Mouse (Mus musculus) lung, embryonic 15.5 days (tissue): ENCODE results near the gene Mcm9. TPM values are rescaled to one million over a fixed set of nuclear protein-coding genes. Genes with fewer than 3 reads are reported as not detected.
"Not testable (repeated sequence)": the region's sequence is repeated elsewhere in the genome, so short reads cannot be mapped to it uniquely, and the experiment has no call there.

Source experiments
- ATAC-seq: fragments of 200-750 bp; cut with Nextera tagmentation; 2 replicates; pipeline ENCODE4 v1.8.0; 2017; ENCODE audit warnings: moderate number of reproducible peaks, borderline replicate concordance; ENCODE audit not compliant: low FRiP score, low TSS enrichment; ENCODE audit errors: extremely low read depth
- H3K27ac ChIP-seq: fragments of 300-500 bp; sonication (generic); 2 replicates; pipeline ENCODE4 v1.5.1; 2015; ENCODE audit warnings: moderate library complexity, mild to moderate bottlenecking, inconsistent platforms
- H3K27me3 ChIP-seq: fragments of 300-500 bp; sonication (generic); 2 replicates; pipeline ENCODE4 v1.6.1; 2015; ENCODE audit warnings: inconsistent platforms
- H3K36me3 ChIP-seq: fragments of 300-500 bp; sonication (generic); 2 replicates; pipeline ENCODE4 v1.6.1; 2015; ENCODE audit warnings: inconsistent platforms
- H3K4me1 ChIP-seq: fragments of 300-500 bp; sonication (generic); 2 replicates; pipeline ENCODE4 v1.6.1; 2015; ENCODE audit warnings: inconsistent platforms
- H3K4me2 ChIP-seq: fragments of 300-500 bp; sonication (generic); 2 replicates; pipeline ENCODE4 v1.6.1; 2015; ENCODE audit warnings: inconsistent platforms, mild to moderate bottlenecking, moderate library complexity
- H3K4me3 ChIP-seq: fragments of 300-500 bp; sonication (generic); 2 replicates; pipeline ENCODE4 v1.5.1; 2015; ENCODE audit warnings: mild to moderate bottlenecking, inconsistent platforms
- H3K9ac ChIP-seq: fragments of 300-500 bp; sonication (generic); 2 replicates; pipeline ENCODE4 v1.6.1; 2015; ENCODE audit warnings: inconsistent platforms
- H3K9me3 ChIP-seq: fragments of 300-500 bp; sonication (generic); 2 replicates; pipeline ENCODE4 v1.6.1; 2016; ENCODE audit warnings: inconsistent platforms
- WGBS: fragments of 180-500 bp; shearing (Covaris S2); methylation state at CpG from one replicate; pipeline ENCODE4 v1.1.7; 2015; 5-methylcytosine and 5-hydroxymethylcytosine counted together
- polyA plus RNA-seq: library from polyadenylated mRNA; unstranded; fragments of >200 nt; fragmentation: Nextera tagmentation; extraction: Ambion mirVana; gene quantifications from 2 replicates; pipeline ENCODE4 v1.2.1, GENCODE M21; 2015

Gene Mcm9
- polyA plus RNA-seq, 1 experiment from 2014 or later = 10.1 TPM

DNA sequence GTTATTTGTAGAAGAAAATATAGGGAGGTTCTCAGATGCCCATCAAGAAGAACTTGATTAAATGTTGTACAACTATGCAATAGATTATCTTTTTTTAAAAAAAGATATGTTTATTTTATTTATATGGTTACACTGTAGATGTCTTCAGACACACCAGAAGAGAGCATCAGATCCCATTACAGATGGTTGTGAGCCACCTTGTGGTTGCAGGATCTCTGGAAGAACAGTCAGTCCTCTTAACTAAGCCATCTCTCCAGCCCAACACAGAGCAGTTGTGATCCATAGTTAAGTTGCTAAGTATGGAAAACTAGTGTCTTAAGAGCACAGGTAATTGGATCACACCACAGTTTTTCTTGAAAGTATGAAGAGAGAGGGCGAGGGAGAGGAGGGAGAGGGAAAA is 117.7 kb downstream of the Mcm9 start:
- H3K9me3 ChIP-seq = no peaks in the 10 kb centered on the region
- H3K9ac ChIP-seq = no peak overlapping the region
- no peak overlapping the region for H3K4me3 ChIP-seq
- H3K4me1 ChIP-seq = 0 out of 2 replicates have a peak, but pooled peaks cover 3% of the 10 kb centered on the region
- ATAC-seq = no peak
- H3K36me3 ChIP-seq = no peaks in the 10 kb centered on the region
- no peaks in the 10 kb centered on the region for H3K27me3 ChIP-seq
- H3K27ac ChIP-seq = no peak overlapping the region
- no peak overlapping the region for H3K4me2 ChIP-seq
- 83% methylated on average over 1 of the region's 1 CpGs for WGBS

- Histone ChIP-seq H3K9me3 (no peaks in the 10 kb centered on the region), H3K4me3 (no peak overlapping the region), H3K4me1 (0 out of 2 replicates have a peak, but pooled peaks cover 3% of the 10 kb centered on the region), H3K27me3 (no peaks in the 10 kb centered on the region), H3K36me3 (no peaks in the 10 kb centered on the region), H3K9ac (no peak overlapping the region), H3K4me2 (no peak overlapping the region), H3K27ac (no peak overlapping the region)
- ATAC-seq = peak; percentile 66; the same call in 1 of the 2 replicates
- WGBS = 28% methylated on average over 6 of the region's 6 CpGs
Observed at GRCm38 (mm10) chr10:53509158-53509773, 121.0 kb downstream of the Mcm9 start.

DNA sequence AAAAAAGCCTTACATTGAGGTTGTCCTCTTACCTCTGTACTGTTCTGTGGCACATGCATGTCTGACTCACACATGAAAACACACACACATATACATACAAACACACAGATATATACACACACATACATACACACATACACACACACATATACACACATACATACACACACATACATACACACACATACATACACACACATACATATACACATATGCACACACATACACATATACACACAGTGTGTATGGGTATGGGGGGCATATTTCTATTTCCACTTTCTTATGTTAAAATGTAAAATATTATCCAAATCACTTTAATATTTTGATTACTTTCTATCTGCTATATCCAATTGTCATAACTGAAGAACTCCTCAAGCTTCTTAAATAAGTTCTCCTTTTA is 121.6 kb downstream of the Mcm9 start:
- Histone ChIP-seq H3K4me3 (no peak overlapping the region), H3K27me3 (no peaks in the 10 kb centered on the region), H3K9ac (no peak overlapping the region), H3K4me1 (peaks cover 5% of the 10 kb centered on the region; the same call in 1 of the 2 replicates), H3K9me3 (no peaks in the 10 kb centered on the region), H3K4me2 (no peak overlapping the region), H3K36me3 (no peaks in the 10 kb centered on the region), H3K27ac (no peak overlapping the region)
- ATAC-seq = no peak

GRCm38 (mm10) chr10:53505526-53505925 is 124.7 kb downstream of the Mcm9 start:
- no peak overlapping the region for H3K4me2 ChIP-seq
- H3K27ac ChIP-seq = no peak overlapping the region
- H3K4me3 ChIP-seq = no peak overlapping the region
- ATAC-seq = no peak
- H3K9ac ChIP-seq = no peak overlapping the region
- 78% methylated on average over 2 of the region's 2 CpGs for WGBS
- no peaks in the 10 kb centered on the region for H3K36me3 ChIP-seq
- no peaks in the 10 kb centered on the region for H3K9me3 ChIP-seq
- peaks cover 13% of the 10 kb centered on the region; the same call in 1 of the 2 replicates for H3K4me1 ChIP-seq
- H3K27me3 ChIP-seq = no peaks in the 10 kb centered on the region

DNA sequence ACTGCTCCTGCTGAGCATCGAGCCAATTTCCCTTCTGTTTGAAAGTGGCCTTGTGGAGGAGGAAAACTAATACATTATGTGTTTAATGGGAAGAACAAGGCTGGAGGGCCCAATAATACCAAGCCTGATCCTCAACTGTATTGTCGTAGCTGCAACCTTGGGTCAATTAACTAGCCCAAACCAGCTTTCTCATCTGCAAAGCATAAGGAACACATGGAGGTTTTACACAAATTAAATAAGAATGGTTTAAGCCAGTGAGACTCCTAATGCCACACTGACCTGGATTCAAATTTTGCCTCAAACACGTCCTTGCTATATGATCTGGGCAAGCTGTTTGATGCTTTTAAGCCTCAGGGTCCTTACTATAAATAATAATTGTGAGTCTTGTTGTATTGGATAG is 125.2 kb downstream of the Mcm9 start:
- Histone ChIP-seq H3K27ac (no peak overlapping the region), H3K9me3 (no peaks in the 10 kb centered on the region), H3K4me1 (peaks cover 13% of the 10 kb centered on the region; the same call in 1 of the 2 replicates), H3K36me3 (no peaks in the 10 kb centered on the region), H3K9ac (no peak overlapping the region), H3K27me3 (no peaks in the 10 kb centered on the region), H3K4me2 (no peak overlapping the region), H3K4me3 (no peak overlapping the region)
- no peak for ATAC-seq
- 65% methylated on average over 3 of the region's 3 CpGs for WGBS

DNA sequence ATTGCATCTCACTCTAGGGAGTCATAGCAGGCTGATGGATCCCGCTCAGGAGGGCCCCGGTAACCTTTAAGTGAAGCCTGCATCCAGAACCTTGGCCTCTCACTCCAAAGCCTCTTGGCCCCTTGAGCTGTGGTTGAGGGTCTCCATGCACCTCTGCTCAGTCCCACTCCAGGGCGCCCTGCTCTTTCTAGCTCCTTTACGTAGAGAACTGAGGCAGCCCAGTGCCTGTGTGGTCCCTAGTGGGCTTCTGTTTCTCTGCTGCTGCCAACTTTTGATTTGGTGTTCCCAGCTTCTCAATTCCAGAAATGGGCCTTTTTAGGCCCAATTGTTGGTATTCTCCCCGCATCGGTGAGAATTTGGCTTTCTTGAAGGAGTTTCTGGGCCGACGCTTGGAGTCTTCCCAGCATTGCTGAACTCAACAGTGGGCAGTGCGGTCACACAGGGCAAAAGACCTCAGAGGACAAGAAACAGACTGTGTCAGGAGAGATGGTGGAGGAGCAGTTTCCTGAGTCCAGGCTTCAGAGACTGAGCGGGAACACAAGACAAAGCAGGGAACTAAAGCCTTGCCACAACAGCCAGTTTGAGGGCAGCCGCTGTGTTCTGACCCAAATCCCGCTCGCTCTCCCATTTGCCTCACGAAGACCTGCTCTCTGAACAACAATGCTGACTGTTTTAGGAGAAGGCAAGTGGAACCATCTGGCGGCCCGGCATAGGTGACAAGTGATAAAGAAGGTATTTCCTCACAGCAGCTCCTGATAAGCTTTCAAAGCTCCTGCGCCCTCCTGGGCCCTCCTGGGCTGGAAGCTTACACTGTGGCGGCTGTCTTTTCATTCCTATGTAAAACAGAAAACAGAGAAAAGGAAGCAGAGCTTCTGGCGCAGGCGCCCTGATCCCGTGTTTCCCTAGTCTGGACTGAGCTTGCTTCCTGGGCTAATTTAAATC is 127.1 kb downstream of the Mcm9 start:
- Histone ChIP-seq H3K4me3 (no peak overlapping the region), H3K4me1 (peaks cover 11% of the 10 kb centered on the region; the same call in 1 of the 2 replicates), H3K4me2 (peak overlapping the region; percentile 4; the same call in 1 of the 2 replicates), H3K9ac (no peak overlapping the region), H3K27me3 (no peaks in the 10 kb centered on the region), H3K36me3 (no peaks in the 10 kb centered on the region), H3K27ac (0 out of 2 replicates have a peak overlapping the region, but pooled peaks have one; percentile 30), H3K9me3 (no peaks in the 10 kb centered on the region)
- peak; percentile 49; the same call in 1 of the 2 replicates for ATAC-seq
- 39% methylated on average over 21 of the region's 21 CpGs for WGBS

- no peak for ATAC-seq
- WGBS = 80% methylated on average over 13 of the region's 13 CpGs
- no peak overlapping the region for H3K4me3 ChIP-seq
- no peaks in the 10 kb centered on the region for H3K9me3 ChIP-seq
- H3K27me3 ChIP-seq = no peaks in the 10 kb centered on the region
- no peak overlapping the region for H3K9ac ChIP-seq
- H3K36me3 ChIP-seq = no peaks in the 10 kb centered on the region
- H3K27ac ChIP-seq = no peak overlapping the region
- H3K4me1 ChIP-seq = peaks cover 11% of the 10 kb centered on the region; the same call in 1 of the 2 replicates
- H3K4me2 ChIP-seq = no peak overlapping the region
Observed at GRCm38 (mm10) chr10:53502471-53502870, 127.8 kb downstream of the Mcm9 start.

DNA sequence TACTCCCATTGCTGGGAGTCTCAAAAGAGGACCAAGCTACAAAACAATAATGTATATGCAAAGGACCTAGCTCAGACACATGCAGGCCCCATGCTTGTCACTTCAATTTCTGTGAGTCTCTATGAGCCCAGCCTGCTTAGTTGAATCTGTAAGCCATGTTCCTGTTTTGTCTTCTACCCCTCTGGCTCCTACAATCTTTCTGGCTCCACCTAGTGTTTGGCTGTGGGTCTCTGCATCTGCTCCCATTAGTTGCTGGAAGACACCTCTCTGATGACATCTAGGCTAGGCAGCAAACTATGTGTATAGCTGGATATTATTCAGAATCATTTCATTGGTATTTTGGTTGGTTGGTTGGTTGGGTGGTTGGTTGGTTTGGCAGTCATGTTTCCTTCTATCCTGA is 130.7 kb downstream of the Mcm9 start:
- Histone ChIP-seq H3K4me3 (no peak overlapping the region), H3K4me1 (peaks cover 11% of the 10 kb centered on the region; the same call in 1 of the 2 replicates), H3K9ac (no peak overlapping the region), H3K36me3 (no peaks in the 10 kb centered on the region), H3K4me2 (no peak overlapping the region), H3K9me3 (no peaks in the 10 kb centered on the region), H3K27me3 (no peaks in the 10 kb centered on the region), H3K27ac (no peak overlapping the region)
- ATAC-seq = no peak

GRCm38 (mm10) chr10:53495349-53495748 is 134.9 kb downstream of the Mcm9 start:
- not testable (repeated sequence) for ATAC-seq, H3K27me3 ChIP-seq, H3K36me3 ChIP-seq, H3K9ac ChIP-seq, H3K9me3 ChIP-seq, H3K4me2 ChIP-seq, H3K27ac ChIP-seq, H3K4me3 ChIP-seq, H3K4me1 ChIP-seq
- WGBS = 91% methylated on average over 3 of the region's 3 CpGs

DNA sequence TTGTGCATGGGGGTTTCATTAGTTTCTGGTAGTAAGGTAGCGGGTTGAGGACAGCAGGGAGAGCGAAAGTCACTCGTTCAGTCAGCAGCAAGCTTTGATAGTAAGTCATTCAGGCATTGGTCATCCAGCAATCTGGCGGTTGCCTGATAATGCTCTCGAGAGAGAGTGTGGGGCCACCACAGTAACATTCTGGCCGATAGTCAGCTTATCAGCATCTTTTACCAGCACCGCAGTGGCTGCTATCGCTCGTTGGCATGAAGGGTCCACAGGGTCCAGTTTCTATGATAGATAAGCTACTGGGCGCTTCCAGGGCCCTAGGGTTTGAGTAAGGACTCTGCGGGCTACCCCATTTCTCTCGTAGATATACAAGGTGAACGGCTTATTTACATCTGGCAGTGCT is 136.3 kb downstream of the Mcm9 start:
- H3K9me3 ChIP-seq = no peaks in the 10 kb centered on the region
- no peak overlapping the region for H3K4me3 ChIP-seq
- H3K36me3 ChIP-seq = no peaks in the 10 kb centered on the region
- no peaks in the 10 kb centered on the region for H3K4me1 ChIP-seq
- H3K9ac ChIP-seq = no peak overlapping the region
- no peak overlapping the region for H3K4me2 ChIP-seq
- H3K27ac ChIP-seq = no peak overlapping the region
- ATAC-seq = no peak
- no peaks in the 10 kb centered on the region for H3K27me3 ChIP-seq
- whole genome bisulfite sequencing = 86% methylated on average over 13 of the region's 13 CpGs
